Mouse (Mus musculus): ENCODE results near the gene AI593442.

DNA sequence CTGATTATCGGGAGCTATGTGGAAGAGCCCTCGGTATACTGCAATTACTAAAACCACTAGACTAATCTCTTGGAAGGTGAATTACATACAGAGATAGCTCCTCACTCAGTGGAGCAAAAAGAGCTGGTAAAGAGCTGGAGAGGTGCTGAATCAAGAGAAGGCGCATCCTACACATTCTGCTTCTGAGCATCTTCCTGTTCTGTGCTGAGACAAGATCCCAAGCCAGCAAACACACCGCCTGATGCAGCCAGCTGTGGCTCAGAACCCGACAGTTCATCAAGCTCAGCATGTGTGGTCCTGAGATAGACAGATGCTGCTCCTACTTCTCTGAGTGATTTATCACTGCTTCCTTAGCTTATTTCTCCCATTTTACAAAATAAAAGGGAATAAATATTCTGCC lies 49.2 kb upstream of the AI593442 start:
- no peak for TF ChIP-seq POLR2A (IDR thresholded peaks at IDR 0.05; ENCODE audit: extremely low read depth, insufficient read depth, low read length)
- TF ChIP-seq CTCF (IDR thresholded peaks at IDR 0.05; ENCODE audit: low read depth, low read length) = no peak
